Mouse (Mus musculus): ENCODE measurements at regions not wholly inside any gene's neighbourhood (a gene's known extent, or its start where the extent isn't known, plus 50 kb on each side); places are given as distances from the start of the nearest gene placed in this dataset.

GRCm38 (mm10) chr15:40361849-40362533 lies 227.8 kb downstream of the 9330182O14Rik start:
- TF ChIP-seq POLR2A (IDR thresholded peaks at IDR 0.05; ENCODE audit: low read depth, low read length) (no peak), CTCF (IDR thresholded peaks at IDR 0.05; ENCODE audit: borderline replicate concordance, insufficient read depth, low read length) (no peak)

Measured in embryonic fibroblast, embryonic 13.5 days (primary cell).